Mouse (Mus musculus): ENCODE data around the gene Klhl10.

Gene Klhl10

GRCm38 (mm10) chr11:100408076-100408834, 33.5 kb upstream of the Klhl10 start:
- no peak for DNase-seq (ENCODE audit: low read depth)

- DNase-seq (ENCODE audit: low read depth), result no peak
Observed at GRCm38 (mm10) chr11:100408835-100409462, 32.8 kb upstream of the Klhl10 start.

GRCm38 (mm10) chr11:100409686-100410085, 32.0 kb upstream of the Klhl10 start:
- no peak for DNase-seq (ENCODE audit: low read depth)

- no peak for DNase-seq (ENCODE audit: low read depth)
Observed at GRCm38 (mm10) chr11:100411736-100412135, 30.0 kb upstream of the Klhl10 start.

GRCm38 (mm10) chr11:100413541-100413940, 28.2 kb upstream of the Klhl10 start:
- DNase-seq (ENCODE audit: low read depth), result no peak

- DNase-seq (ENCODE audit: low read depth), result no peak
Observed at GRCm38 (mm10) chr11:100414021-100414913, 27.4 kb upstream of the Klhl10 start, which contains the start of gene P3h4. TSS of gene P3h4 (minus strand) at chr11:100414836.

GRCm38 (mm10) chr11:100414914-100415822, 26.5 kb upstream of the Klhl10 start, which contains the start of gene Fkbp10:
TSS of gene Fkbp10 (plus strand) at chr11:100415697.
- DNase-seq (ENCODE audit: low read depth), result no peak

GRCm38 (mm10) chr11:100421537-100421936, 20.2 kb upstream of the Klhl10 start:
- DNase-seq (ENCODE audit: low read depth), result no peak

GRCm38 (mm10) chr11:100423836-100424235, 17.9 kb upstream of the Klhl10 start:
- no peak for DNase-seq (ENCODE audit: low read depth)

GRCm38 (mm10) chr11:100425851-100426250, 15.9 kb upstream of the Klhl10 start:
- DNase-seq (ENCODE audit: low read depth), result peak; percentile 81

- DNase-seq (ENCODE audit: low read depth), result no peak
Observed at GRCm38 (mm10) chr11:100426820-100427219, 14.9 kb upstream of the Klhl10 start.

- no peak for DNase-seq (ENCODE audit: low read depth)
Observed at GRCm38 (mm10) chr11:100428612-100429199, 13.0 kb upstream of the Klhl10 start.

- no peak for DNase-seq (ENCODE audit: low read depth)
Observed at GRCm38 (mm10) chr11:100430052-100430451, 11.7 kb upstream of the Klhl10 start.

- DNase-seq (ENCODE audit: low read depth), result no peak
Observed at GRCm38 (mm10) chr11:100432002-100432401, 9.7 kb upstream of the Klhl10 start.

GRCm38 (mm10) chr11:100435678-100436246, 6.0 kb upstream of the Klhl10 start:
- DNase-seq (ENCODE audit: low read depth), result no peak

- no peak for DNase-seq (ENCODE audit: low read depth)
Observed at GRCm38 (mm10) chr11:100437901-100438300, 3.8 kb upstream of the Klhl10 start.

- peak; percentile 56 for DNase-seq (ENCODE audit: low read depth)
Observed at GRCm38 (mm10) chr11:100440691-100441522, 810 bp upstream of the Klhl10 start.

GRCm38 (mm10) chr11:100442625-100443024, 908 bp downstream of the Klhl10 start:
- no peak for DNase-seq (ENCODE audit: low read depth)

- DNase-seq (ENCODE audit: low read depth), result no peak
Observed at GRCm38 (mm10) chr11:100457247-100457646, 15.5 kb downstream of the Klhl10 start.

GRCm38 (mm10) chr11:100457711-100458110, 16.0 kb downstream of the Klhl10 start:
- no peak for DNase-seq (ENCODE audit: low read depth)

All from c-Kit-positive CD71-negative TER-119-negative erythroid progenitor cells, embryonic 14.5 days (primary cell).